Mouse (Mus musculus) inflammation-experienced regulatory T-cells, adult 6 months (primary cell): ENCODE data around the gene Ankrd36. TPM values are rescaled to one million over a fixed set of nuclear protein-coding genes. Genes with fewer than 3 reads are reported as not detected.

Experiments
- ATAC-seq: one replicate; pipeline ENCODE4 v1.8.0; 2017
- polyA plus RNA-seq, 3 experiments: library from polyadenylated mRNA; unstranded; fragments of 100-300 nt; shearing (Covaris generic); gene quantifications; one replicate each; pipeline ENCODE4 v1.2.1; 2017

Ankrd36 gene
- polyA plus RNA-seq, 3 experiments from 2014 or later = not detected

GRCm38 (mm10) chr11:5691775-5692174 lies 122.3 kb downstream of the Ankrd36 start:
- no peak for ATAC-seq

- ATAC-seq = no peak
These were observed 131.3 kb downstream of the Ankrd36 start for GRCm38 (mm10) chr11:5700808-5701207.

GRCm38 (mm10) chr11:5701300-5701699 lies 131.8 kb downstream of the Ankrd36 start:
- no peak for ATAC-seq

GRCm38 (mm10) chr11:5701821-5702220 lies 132.3 kb downstream of the Ankrd36 start:
- no peak for ATAC-seq

GRCm38 (mm10) chr11:5702271-5702956 lies 132.9 kb downstream of the Ankrd36 start:
- ATAC-seq = no peak

GRCm38 (mm10) chr11:5702957-5703332 lies 133.5 kb downstream of the Ankrd36 start:
- no peak for ATAC-seq

- ATAC-seq = no peak
These were observed 133.9 kb downstream of the Ankrd36 start for GRCm38 (mm10) chr11:5703341-5703740.

- no peak for ATAC-seq
These were observed 136.5 kb downstream of the Ankrd36 start for GRCm38 (mm10) chr11:5705972-5706371.

- ATAC-seq = no peak
These were observed 137.5 kb downstream of the Ankrd36 start for GRCm38 (mm10) chr11:5706874-5707529.

- ATAC-seq = peak; percentile 75
These were observed 138.3 kb downstream of the Ankrd36 start for GRCm38 (mm10) chr11:5707530-5708353.

GRCm38 (mm10) chr11:5715179-5715578 lies 145.7 kb downstream of the Ankrd36 start:
- no peak for ATAC-seq

GRCm38 (mm10) chr11:5715630-5716105 lies 146.2 kb downstream of the Ankrd36 start, which contains the start of gene Mrps24:
Gene Mrps24 (minus strand): TSS chr11:5715680.
- ATAC-seq = no peak

- no peak for ATAC-seq
These were observed 146.8 kb downstream of the Ankrd36 start for GRCm38 (mm10) chr11:5716246-5716645.

GRCm38 (mm10) chr11:5716938-5717705 lies 147.6 kb downstream of the Ankrd36 start:
- ATAC-seq = no peak

GRCm38 (mm10) chr11:5718611-5719354 lies 149.3 kb downstream of the Ankrd36 start:
- ATAC-seq = no peak

- no peak for ATAC-seq
These were observed 160.1 kb downstream of the Ankrd36 start for GRCm38 (mm10) chr11:5729582-5729981.

- no peak for ATAC-seq
These were observed 162.9 kb downstream of the Ankrd36 start for GRCm38 (mm10) chr11:5732401-5732800.

- no peak for ATAC-seq
These were observed 164.8 kb downstream of the Ankrd36 start for GRCm38 (mm10) chr11:5734323-5734722.

- no peak for ATAC-seq
These were observed 167.7 kb downstream of the Ankrd36 start for GRCm38 (mm10) chr11:5737137-5737536.
